Mouse (Mus musculus): ENCODE measurements around the gene March4.

GRCm38 (mm10) chr1:72497609-72498008 lies 39.1 kb downstream of the March4 start:
- TF ChIP-seq GATA1 (IDR thresholded peaks at IDR 0.05; ENCODE audit: low read length): no peak
- no peak for TF ChIP-seq TAL1 (IDR thresholded peaks at IDR 0.05; ENCODE audit: low read length)
